Mouse (Mus musculus): ENCODE data around the gene Olfr766-ps1.
"Not testable (repeated sequence)": the region's sequence is repeated elsewhere in the genome, so short reads cannot be mapped to it uniquely, and the experiment has no call there.

The Olfr766-ps1 gene

DNA sequence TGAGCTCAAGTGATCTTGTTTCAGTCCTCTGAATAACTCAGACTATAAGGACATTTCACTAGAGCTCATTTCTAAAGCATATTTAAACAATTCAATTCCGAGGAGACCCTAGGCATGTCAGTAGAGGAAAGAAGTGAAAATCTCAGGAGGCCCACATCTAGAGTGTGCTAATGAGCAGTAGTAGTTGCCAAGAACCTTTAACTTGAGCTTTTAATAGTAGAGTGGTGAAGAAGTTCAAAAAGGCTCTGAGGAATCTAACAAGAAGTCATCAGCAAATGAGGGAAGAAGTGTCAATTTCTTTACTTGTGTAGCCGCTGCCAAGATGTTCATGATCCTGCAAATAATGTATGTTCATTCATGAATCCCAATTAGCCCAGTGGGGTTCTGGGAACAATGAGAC is at the start of gene Olfr766-ps1:
Gene Olfr766-ps1 (minus strand): TSS at position 101 of the 400 bp plus-strand sequence.
- no peak for DNase-seq (ENCODE audit: low read depth, low spot score)

DNA sequence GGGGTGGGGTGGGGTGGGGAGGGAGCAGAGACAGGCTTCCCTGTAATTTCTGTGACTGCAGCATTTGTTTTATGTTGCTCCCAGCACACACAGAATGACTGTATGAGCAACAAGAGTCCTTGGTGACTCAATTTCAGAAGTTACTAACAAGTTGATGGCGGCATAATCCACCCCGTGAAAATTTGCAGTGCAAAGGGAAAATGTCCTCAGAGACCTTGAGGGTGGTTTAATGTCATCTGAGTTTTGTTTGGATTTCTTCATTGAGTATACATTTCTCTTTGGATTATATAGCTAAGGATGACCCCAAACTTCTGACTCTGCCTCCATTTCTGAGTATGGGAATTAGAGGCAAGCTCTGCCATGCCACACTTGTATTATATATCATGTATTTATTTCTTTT is 49.0 kb upstream of the Olfr766-ps1 start, which contains the start of gene Olfr769:
Gene Olfr769 (minus strand): TSS at position 101 of the 400 bp plus-strand sequence.
- DNase-seq (ENCODE audit: low read depth, low spot score): no peak

DNA sequence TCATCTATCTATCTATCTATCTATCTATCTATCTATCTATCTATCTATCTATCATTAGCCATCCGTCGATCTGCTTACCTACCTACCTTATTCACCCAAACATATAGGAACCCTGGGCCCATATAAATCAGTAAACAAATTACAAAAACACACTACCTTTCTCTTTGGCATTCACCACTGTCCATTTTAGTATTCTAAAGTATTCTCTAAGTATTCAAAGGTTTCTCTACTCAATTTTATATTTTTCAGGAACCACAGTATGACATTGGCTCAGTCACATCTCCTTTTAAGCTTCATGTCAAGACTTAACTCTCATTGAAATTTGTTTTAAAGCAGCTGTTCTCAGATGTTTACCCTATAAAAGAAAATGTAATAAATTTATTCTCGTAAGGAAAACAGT is 46.4 kb upstream of the Olfr766-ps1 start:
- DNase-seq (ENCODE audit: low read depth, low spot score): no peak

DNA sequence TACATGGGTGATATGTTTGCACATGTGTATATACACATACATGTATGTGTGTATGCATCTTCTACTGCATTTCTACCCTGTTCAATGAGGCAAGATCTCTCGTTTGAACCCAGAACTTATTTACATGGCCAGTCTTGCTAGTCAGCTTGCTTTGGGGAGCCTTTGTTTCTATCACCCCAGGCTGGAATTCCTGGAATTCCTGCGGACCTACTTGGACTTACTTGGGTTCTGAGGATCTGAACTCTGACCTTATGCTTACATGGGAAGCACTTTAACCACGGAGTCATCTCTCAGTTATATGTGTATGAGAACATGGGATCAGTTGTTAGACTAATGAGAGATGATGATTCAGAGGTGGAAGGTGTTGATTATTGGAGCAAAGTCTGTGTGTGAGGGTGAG is 32.5 kb upstream of the Olfr766-ps1 start:
- no peak for DNase-seq (ENCODE audit: low read depth, low spot score)

DNA sequence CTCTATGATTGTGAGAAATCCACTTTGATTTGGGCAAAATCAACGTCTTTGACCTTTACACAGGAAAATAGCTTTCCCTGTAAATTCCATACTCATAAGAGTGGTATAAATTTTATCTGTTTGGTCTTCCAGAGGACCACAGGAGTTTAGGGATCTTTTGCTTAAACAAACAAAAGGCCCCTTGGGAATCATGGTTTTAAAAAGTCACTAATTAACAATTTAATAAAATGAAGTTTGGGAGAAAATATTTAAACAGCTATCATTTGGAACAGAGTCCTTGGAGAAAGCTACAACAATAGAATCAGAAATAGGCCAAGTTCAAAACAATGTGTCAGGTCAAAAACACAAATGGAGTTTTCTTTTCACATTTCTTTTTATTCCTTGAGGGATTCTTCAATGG is 30.5 kb upstream of the Olfr766-ps1 start, which contains the start of gene Olfr768:
Gene Olfr768 (minus strand): TSS at position 101 of the 400 bp plus-strand sequence.
- DNase-seq (ENCODE audit: low read depth, low spot score): no peak

DNA sequence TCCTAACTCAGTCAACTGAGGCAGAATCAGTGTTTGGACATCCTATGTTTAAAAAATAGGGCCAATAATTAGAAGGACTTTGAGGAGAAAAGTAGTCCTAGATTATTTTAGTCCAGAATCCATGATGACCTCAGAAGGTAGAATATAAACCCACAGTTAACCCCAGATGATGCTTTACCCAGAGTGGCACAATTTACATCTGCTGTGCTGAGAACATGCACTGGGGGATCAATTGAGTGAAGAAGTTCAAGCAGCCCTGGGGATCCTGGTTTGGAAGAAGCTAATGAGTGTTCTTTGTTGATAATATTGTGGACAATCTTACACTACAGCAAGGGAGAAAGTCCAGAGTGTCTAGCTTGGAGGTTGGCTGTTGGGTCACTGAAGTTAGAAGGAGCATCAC is 14.0 kb upstream of the Olfr766-ps1 start, which contains the start of gene Olfr767:
Gene Olfr767 (minus strand): TSS at position 101 of the 400 bp plus-strand sequence.
- not testable (repeated sequence) for DNase-seq (ENCODE audit: low read depth, low spot score)

DNA sequence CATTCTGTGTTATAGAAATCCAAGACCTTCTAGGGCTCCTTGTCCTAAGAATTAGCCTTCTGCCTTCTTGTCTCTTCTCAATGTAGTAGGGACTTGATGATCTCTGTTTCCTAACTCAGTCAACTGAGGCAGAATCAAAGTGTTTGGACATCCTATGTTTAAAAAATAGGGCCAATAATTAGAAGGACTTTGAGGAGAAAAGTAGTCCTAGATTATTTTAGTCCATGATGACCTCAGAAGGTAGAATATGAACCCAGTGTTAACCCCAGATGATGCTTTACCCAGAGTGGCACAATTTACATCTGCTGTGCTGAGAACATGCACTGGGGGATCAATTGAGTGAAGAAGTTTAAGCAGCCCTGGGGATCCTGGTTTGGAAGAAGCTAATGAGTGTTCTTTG is 18.9 kb downstream of the Olfr766-ps1 start, which contains the start of gene Olfr765:
Gene Olfr765 (minus strand): TSS at position 101 of the 400 bp plus-strand sequence.
- not testable (repeated sequence) for DNase-seq (ENCODE audit: low read depth, low spot score)

DNA sequence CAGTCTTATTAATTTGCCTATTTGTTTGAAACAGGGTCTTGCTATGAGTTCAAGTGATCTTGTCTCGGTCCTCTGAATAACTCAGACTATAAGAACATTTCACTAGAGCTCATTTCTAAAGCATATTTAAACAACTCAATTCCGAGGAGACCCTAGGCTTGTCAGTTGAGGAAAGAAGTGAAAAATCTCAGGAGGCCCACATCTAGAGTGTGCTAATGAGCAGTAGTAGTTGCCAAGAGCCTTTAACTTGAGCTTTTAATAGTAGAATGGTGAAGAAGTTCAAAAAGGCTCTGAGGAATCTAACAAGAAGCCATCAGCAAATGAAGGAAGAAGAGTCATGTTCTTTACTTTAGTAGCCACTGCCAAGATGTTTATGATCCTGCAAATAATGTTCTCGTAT is 29.0 kb downstream of the Olfr766-ps1 start, which contains the start of gene Olfr764-ps1:
Gene Olfr764-ps1 (minus strand): TSS at position 101 of the 400 bp plus-strand sequence.
- no peak for DNase-seq (ENCODE audit: low read depth, low spot score)

DNA sequence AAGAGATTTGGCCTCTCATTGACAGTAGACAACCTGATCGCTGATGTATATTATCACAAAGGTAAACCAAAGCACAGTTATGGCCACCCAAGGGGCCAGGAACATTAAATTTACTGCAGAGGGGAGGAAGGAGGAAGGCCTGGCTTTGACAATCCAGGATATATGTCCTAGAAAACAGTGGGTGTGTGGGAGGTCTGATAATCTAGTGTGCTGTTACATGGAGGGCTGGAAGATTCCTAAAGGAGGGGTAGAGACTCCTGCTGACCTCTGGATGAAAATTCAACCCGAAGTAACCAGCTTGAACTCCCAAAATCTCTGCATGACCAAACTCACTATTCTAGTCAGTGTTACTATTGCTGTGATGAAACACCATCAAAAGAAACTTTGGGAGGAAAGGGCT is 40.4 kb downstream of the Olfr766-ps1 start:
- no peak for DNase-seq (ENCODE audit: low read depth, low spot score)

DNA sequence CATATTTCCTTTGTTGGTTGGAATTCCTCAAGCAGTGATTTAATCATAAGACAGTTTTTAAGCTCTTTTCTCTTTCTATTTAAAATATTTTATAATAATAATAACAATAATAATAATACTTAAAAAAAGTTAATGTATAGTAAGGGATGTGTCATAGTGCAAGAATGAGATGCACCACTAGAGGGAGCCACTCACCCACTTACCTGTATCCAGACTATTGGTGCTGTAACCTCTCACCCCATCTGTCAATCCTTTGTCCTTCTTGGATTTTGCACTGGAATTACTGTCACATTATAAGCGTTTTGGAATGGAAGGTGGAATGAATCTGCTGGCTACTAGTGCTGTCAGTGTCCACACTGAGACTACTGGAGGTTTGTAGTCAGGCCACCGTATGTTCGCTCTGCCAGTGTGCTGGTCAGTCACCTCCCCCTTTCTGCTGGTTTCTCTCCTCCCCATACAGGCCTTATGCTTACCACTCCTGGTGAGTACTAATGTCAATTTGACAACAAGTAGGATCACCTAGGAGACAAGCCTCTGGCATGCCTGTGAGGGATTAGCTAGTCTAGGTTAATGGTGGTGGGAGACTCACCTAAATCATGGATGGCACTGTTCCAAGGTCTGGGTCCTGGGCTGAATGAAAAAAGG is 42.6 kb downstream of the Olfr766-ps1 start:
- peak; percentile 34 for DNase-seq (ENCODE audit: low read depth, low spot score)

DNA sequence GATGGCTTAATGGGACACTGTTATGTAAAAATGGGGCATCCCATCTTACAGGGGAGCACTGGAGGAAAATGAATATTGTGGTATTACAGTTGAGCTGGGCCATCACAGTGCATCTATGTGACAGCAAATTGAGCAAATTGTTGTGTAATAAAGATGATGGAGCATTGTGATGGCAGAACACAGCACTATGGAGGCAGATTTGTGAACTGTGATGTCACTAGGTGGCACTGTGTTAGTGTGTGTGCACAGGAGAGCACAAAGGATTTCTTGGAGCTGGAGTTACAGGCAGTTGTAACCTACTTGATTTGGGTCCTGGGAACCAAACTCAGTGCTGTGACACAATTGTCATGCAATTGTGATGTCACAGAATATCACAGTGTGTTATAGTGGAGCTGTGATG is 45.5 kb downstream of the Olfr766-ps1 start:
- no peak for DNase-seq (ENCODE audit: low read depth, low spot score)

DNA sequence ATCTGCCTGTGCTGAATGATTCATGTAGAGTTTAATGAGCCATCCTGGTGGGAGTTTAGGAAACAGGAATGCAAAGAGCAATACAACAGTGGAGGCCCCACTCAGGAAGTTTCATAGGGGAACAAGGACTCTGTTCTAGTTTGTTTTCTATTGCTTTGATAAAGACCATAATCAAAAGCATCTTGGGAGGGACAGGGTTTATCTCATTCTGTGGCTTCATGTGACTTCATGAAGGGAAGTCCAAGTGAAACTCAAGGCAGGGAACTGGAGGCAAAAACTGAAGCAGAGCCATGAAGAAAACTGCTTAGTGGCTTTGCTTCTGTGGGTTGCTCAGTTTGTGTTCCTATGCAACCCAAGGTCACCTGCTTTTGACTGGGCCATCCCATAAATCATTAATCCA is 54.3 kb downstream of the Olfr766-ps1 start:
- DNase-seq (ENCODE audit: low read depth, low spot score): no peak
